Mouse (Mus musculus): Measurements from ENCODE around the gene Diras1. TPM values are rescaled to one million over a fixed set of nuclear protein-coding genes. Genes with fewer than 3 reads are reported as not detected.

Gene Diras1
- polyA plus RNA-seq, 1 experiment, result 0.05 TPM

DNA sequence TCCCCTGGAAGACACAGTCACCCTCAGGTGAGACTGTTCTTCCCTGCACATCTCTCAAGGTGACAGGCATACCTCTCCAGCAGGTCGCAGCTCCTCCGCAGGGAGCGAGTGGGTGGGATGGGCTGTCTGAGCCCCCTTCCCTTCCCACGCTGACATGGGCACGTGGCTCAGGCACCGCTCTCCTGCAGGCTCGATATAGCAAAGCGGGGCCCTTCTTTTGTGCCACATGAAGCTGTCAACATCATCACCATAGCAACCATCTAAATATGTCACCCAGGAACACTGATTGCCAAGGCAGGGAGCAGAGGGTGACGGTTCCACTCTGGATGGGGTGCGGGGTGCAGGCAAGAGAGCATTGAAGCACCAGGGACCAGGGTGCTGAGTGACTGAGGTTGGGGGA is 24.3 kb downstream of the Diras1 start:
- TF ChIP-seq POLR2A (IDR thresholded peaks at IDR 0.05; ENCODE audit: control insufficient read depth, extremely low read depth, insufficient read depth, low read length, poor library complexity) (no peak), CTCF (IDR thresholded peaks at IDR 0.05; ENCODE audit: borderline replicate concordance, control insufficient read depth, extremely low read depth, insufficient read depth, low read length, poor library complexity) (no peak)
- 83% methylated on average over 10 of the region's 10 CpGs for WGBS
- H3K4me1 ChIP-seq (replicated peaks; ENCODE audit: control insufficient read depth, insufficient read depth, low read length), result peaks cover 4% of the 10 kb centered on the region

DNA sequence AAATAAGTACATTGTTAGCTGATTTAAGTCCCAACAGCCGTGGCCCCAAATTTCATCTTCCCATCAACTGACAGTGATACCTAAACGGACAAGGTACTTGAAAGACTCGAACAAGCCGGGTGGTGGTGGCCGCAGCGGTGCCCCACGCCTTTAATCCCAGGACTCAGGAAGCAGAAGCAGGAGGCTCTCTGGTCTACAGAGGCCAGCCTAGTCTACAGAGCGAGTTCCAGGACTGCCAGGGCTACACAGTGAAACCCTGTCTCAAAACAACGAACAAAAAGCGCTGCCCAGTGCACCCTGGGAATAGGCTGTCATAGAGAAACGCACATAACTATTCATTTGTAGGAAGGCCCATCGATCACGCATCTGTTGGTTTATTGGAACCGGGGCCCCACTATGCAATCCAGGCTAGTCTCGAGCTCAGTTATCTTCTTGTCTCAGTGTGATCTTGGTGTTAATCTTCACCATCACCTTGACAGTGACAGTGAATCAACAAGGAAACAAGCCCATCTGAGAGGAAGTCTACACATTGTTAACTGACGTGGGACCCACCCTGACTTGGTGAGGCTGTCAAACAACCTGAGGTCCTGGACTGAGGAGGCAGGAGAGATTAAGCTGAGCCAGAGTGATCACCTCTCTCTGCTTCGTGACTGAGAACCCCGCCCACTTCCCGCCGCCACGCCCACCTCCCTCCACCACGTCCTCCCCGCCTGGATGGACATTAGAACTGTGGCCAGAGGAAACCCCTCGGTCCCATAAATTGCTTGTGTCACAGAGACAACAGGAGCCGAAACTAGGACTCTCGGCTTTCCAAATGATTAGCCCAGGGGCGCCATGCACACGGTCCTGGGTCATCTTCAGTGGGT is 25.0 kb downstream of the Diras1 start:
- WGBS, result 45% methylated on average over 28 of the region's 28 CpGs
- peaks cover 4% of the 10 kb centered on the region for H3K4me1 ChIP-seq (replicated peaks; ENCODE audit: control insufficient read depth, insufficient read depth, low read length)
- no peaks in the 10 kb centered on the region for H3K36me3 ChIP-seq (ENCODE audit: control insufficient read depth, insufficient read depth, low read length)

More for the DNA sequence above, 24.3 kb downstream of the Diras1 start:
- Histone ChIP-seq H3K27me3 (ENCODE audit: control insufficient read depth, insufficient read depth, low read length) (no peaks in the 10 kb centered on the region), H3K27ac (ENCODE audit: control insufficient read depth, insufficient read depth, low read length) (no peak overlapping the region), H3K36me3 (ENCODE audit: control insufficient read depth, insufficient read depth, low read length) (no peaks in the 10 kb centered on the region), H3K4me3 (ENCODE audit: control insufficient read depth, insufficient read depth, low read length) (no peak overlapping the region)
- no peak for DNase-seq

GRCm38 (mm10) chr10:80999362-81000196 is 25.9 kb downstream of the Diras1 start:
- H3K4me1 ChIP-seq (replicated peaks; ENCODE audit: control insufficient read depth, insufficient read depth, low read length), result peaks cover 7% of the 10 kb centered on the region
- H3K4me3 ChIP-seq (ENCODE audit: control insufficient read depth, insufficient read depth, low read length), result no peak overlapping the region
- peak; percentile 88 for DNase-seq
- H3K27me3 ChIP-seq (ENCODE audit: control insufficient read depth, insufficient read depth, low read length), result no peaks in the 10 kb centered on the region
- WGBS, result 26% methylated on average over 37 of the region's 37 CpGs
- no peak overlapping the region for H3K27ac ChIP-seq (ENCODE audit: control insufficient read depth, insufficient read depth, low read length)
- H3K36me3 ChIP-seq (ENCODE audit: control insufficient read depth, insufficient read depth, low read length), result no peaks in the 10 kb centered on the region
- peak; percentile 83; the same call in 1 of the 2 replicates for TF ChIP-seq CTCF (IDR thresholded peaks at IDR 0.05; ENCODE audit: borderline replicate concordance, control insufficient read depth, extremely low read depth, insufficient read depth, low read length, poor library complexity)
- no peak for TF ChIP-seq POLR2A (IDR thresholded peaks at IDR 0.05; ENCODE audit: control insufficient read depth, extremely low read depth, insufficient read depth, low read length, poor library complexity)

More for the DNA sequence above, 25.0 kb downstream of the Diras1 start:
- Histone ChIP-seq H3K27ac (ENCODE audit: control insufficient read depth, insufficient read depth, low read length) (no peak overlapping the region), H3K27me3 (ENCODE audit: control insufficient read depth, insufficient read depth, low read length) (no peaks in the 10 kb centered on the region), H3K4me3 (ENCODE audit: control insufficient read depth, insufficient read depth, low read length) (no peak overlapping the region)
- DNase-seq, result no peak
- TF ChIP-seq POLR2A (IDR thresholded peaks at IDR 0.05; ENCODE audit: control insufficient read depth, extremely low read depth, insufficient read depth, low read length, poor library complexity) (no peak), CTCF (IDR thresholded peaks at IDR 0.05; ENCODE audit: borderline replicate concordance, control insufficient read depth, extremely low read depth, insufficient read depth, low read length, poor library complexity) (no peak)

DNA sequence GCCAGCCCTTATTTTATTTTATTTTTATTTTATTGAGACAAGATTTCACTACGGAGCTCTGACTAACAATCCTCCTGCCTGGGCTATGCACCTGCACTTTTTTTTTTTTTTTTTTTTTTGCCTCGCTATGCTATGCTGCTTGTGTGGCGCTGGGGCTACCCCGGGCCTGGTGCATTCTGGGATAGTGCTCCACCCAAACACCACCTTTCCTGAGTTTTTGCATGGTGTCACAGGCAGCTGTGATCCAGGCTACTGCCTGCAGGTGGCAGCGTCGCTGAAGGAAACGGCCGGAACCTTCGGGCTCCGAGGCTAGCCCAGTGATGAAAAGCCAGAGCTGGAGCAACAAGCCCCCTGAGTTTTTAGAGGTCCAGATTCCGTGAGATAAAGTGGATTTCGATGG is 26.7 kb downstream of the Diras1 start:
- Histone ChIP-seq H3K27me3 (ENCODE audit: control insufficient read depth, insufficient read depth, low read length) (no peaks in the 10 kb centered on the region), H3K4me3 (ENCODE audit: control insufficient read depth, insufficient read depth, low read length) (no peak overlapping the region), H3K4me1 (replicated peaks; ENCODE audit: control insufficient read depth, insufficient read depth, low read length) (peaks cover 7% of the 10 kb centered on the region), H3K27ac (ENCODE audit: control insufficient read depth, insufficient read depth, low read length) (no peak overlapping the region), H3K36me3 (ENCODE audit: control insufficient read depth, insufficient read depth, low read length) (no peaks in the 10 kb centered on the region)
- TF ChIP-seq CTCF (IDR thresholded peaks at IDR 0.05; ENCODE audit: borderline replicate concordance, control insufficient read depth, extremely low read depth, insufficient read depth, low read length, poor library complexity) (peak; percentile 76; the same call in 1 of the 2 replicates), POLR2A (IDR thresholded peaks at IDR 0.05; ENCODE audit: control insufficient read depth, extremely low read depth, insufficient read depth, low read length, poor library complexity) (0 out of 2 replicates have a peak, but pooled peaks have one; percentile 18)
- 2% methylated on average over 12 of the region's 12 CpGs for WGBS
- peak; percentile 65 for DNase-seq

GRCm38 (mm10) chr10:80998021-80998420 is 27.4 kb downstream of the Diras1 start:
- Histone ChIP-seq H3K4me1 (replicated peaks; ENCODE audit: control insufficient read depth, insufficient read depth, low read length) (peaks cover 7% of the 10 kb centered on the region), H3K27ac (ENCODE audit: control insufficient read depth, insufficient read depth, low read length) (no peak overlapping the region), H3K27me3 (ENCODE audit: control insufficient read depth, insufficient read depth, low read length) (no peaks in the 10 kb centered on the region), H3K4me3 (ENCODE audit: control insufficient read depth, insufficient read depth, low read length) (no peak overlapping the region), H3K36me3 (ENCODE audit: control insufficient read depth, insufficient read depth, low read length) (no peaks in the 10 kb centered on the region)
- WGBS, result 53% methylated on average over 14 of the region's 14 CpGs
- TF ChIP-seq POLR2A (IDR thresholded peaks at IDR 0.05; ENCODE audit: control insufficient read depth, extremely low read depth, insufficient read depth, low read length, poor library complexity) (no peak), CTCF (IDR thresholded peaks at IDR 0.05; ENCODE audit: borderline replicate concordance, control insufficient read depth, extremely low read depth, insufficient read depth, low read length, poor library complexity) (no peak)
- DNase-seq, result no peak

GRCm38 (mm10) chr10:80997332-80997731 is 28.1 kb downstream of the Diras1 start:
- DNase-seq, result no peak
- H3K27ac ChIP-seq (ENCODE audit: control insufficient read depth, insufficient read depth, low read length), result no peak overlapping the region
- 92% methylated on average over 8 of the region's 8 CpGs for WGBS
- H3K4me3 ChIP-seq (ENCODE audit: control insufficient read depth, insufficient read depth, low read length), result no peak overlapping the region
- TF ChIP-seq CTCF (IDR thresholded peaks at IDR 0.05; ENCODE audit: borderline replicate concordance, control insufficient read depth, extremely low read depth, insufficient read depth, low read length, poor library complexity) (no peak), POLR2A (IDR thresholded peaks at IDR 0.05; ENCODE audit: control insufficient read depth, extremely low read depth, insufficient read depth, low read length, poor library complexity) (no peak)
- H3K27me3 ChIP-seq (ENCODE audit: control insufficient read depth, insufficient read depth, low read length), result no peaks in the 10 kb centered on the region
- peaks cover 7% of the 10 kb centered on the region for H3K4me1 ChIP-seq (replicated peaks; ENCODE audit: control insufficient read depth, insufficient read depth, low read length)
- H3K36me3 ChIP-seq (ENCODE audit: control insufficient read depth, insufficient read depth, low read length), result no peaks in the 10 kb centered on the region

All from thymus, adult 2 months (tissue).